Mouse (Mus musculus) bone marrow, adult 2 months (tissue): ENCODE results near the gene Adap1. TPM values are rescaled to one million over a fixed set of nuclear protein-coding genes. Genes with fewer than 3 reads are reported as not detected.

Source experiments
- H3K27ac ChIP-seq: fragments of 200-500 bp; 2 replicates; pipeline ENCODE4 v1.5.1; 2012; ENCODE audit warnings: low read depth, mild to moderate bottlenecking, control low read depth, inconsistent platforms, low read length; ENCODE audit not compliant: control insufficient read depth, poor library complexity, insufficient read depth
- H3K4me1 ChIP-seq: fragments of 200-500 bp; 2 replicates; pipeline ENCODE4 v1.6.1; 2011; ENCODE audit warnings: low read length; ENCODE audit not compliant: control insufficient read depth, insufficient read depth
- H3K4me3 ChIP-seq: fragments of 200-500 bp; replicated peaks from 2 replicates; pipeline ENCODE3; 2011; ENCODE audit warnings: mild to moderate bottlenecking, low read depth, low read length, control low read depth; ENCODE audit not compliant: control insufficient read depth
- CTCF ChIP-seq: fragments of 200-500 bp; IDR thresholded peaks from 2 replicates; pipeline ENCODE4 v1.5.1; 2011; ENCODE audit warnings: low read length, control low read depth; ENCODE audit not compliant: control insufficient read depth, insufficient read depth
- POLR2A ChIP-seq: fragments of 200-500 bp; IDR thresholded peaks from 2 replicates; pipeline ENCODE4 v1.6.1; 2011; ENCODE audit warnings: low read depth, mild to moderate bottlenecking, control low read depth, low read length, borderline replicate concordance; ENCODE audit not compliant: control insufficient read depth
- WGBS: fragments of 180-500 bp; shearing (Covaris S2); methylation state at CpG from one replicate; pipeline ENCODE4 v1.1.7; 2018; 5-methylcytosine and 5-hydroxymethylcytosine counted together
- polyA plus RNA-seq: library from polyadenylated mRNA; stranded (reverse); fragments of >200 nt; gene quantifications from 2 replicates; pipeline ENCODE4 v1.2.4, GENCODE M21; 2011; ENCODE audit warnings: low replicate concordance; ENCODE audit not compliant: missing spikeins, insufficient read depth, insufficient read length

Adap1 gene
- polyA plus RNA-seq, 1 experiment, result 26.4 TPM

DNA sequence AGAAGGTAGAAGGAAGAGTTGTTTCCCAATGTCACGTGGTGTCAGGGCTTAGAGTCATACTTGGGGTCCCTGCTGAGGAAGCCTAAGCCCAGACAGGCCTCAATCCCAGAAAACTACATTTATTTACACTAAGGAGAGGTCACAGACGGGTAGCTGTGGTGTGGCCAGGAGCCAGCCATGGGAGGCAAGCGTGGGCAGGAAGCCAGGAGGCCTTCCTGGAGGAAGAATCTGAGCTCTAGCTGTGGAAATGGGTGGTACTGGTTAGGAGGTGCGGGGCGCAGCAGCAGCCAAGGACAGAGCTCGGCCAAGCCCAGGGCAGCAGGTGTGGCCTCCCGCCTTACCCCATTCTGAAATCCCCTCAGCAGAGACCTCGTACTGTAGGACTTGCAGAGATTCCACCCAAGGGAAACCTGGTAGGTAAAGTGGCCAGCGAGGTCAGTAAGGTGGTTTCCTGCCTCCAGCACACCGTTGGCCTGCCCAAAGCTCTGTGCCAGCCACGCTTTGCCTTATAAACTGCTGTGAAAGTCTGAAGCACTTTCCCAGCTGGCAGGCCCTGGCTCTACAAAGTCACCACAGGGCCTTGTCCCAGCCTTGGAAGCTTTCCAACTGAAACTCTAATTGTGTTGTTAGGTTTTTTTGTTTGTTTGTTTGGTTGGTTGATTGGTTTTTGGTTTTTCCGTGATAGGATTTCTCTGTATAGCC, 10.3 kb downstream of the Adap1 start:
- WGBS, result 46% methylated on average over 12 of the region's 12 CpGs
- TF ChIP-seq POLR2A, result no peak
- no peak for TF ChIP-seq CTCF
- H3K4me3 ChIP-seq, result no peak overlapping the region
- H3K4me1 ChIP-seq, result no peaks in the 10 kb centered on the region; the same call in none of the 2 replicates
- H3K27ac ChIP-seq, result no peak overlapping the region

DNA sequence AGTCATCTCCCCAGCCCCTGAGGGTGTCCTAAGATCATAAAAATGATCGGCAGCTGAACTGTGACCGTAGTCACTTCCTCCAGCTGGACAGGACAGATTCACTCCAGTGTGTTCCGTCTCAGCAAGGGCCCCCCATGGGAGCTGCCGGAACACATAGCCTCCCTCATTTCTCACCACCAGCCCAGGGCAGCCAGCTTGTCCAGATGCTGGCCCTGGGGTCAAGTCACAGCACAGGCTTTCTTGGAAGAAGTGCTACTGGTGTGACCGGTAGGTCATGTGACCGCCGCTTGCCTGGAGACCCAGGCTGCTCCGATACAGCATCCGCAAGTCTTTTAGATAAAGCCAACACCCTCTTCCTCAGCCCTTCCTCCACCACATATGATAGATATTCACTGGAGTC, 11.9 kb downstream of the Adap1 start:
- Histone ChIP-seq H3K27ac (no peak overlapping the region), H3K4me3 (no peak overlapping the region), H3K4me1 (peaks cover 3% of the 10 kb centered on the region)
- TF ChIP-seq POLR2A, result no peak
- no peak for TF ChIP-seq CTCF
- 81% methylated on average over 9 of the region's 9 CpGs for WGBS

DNA sequence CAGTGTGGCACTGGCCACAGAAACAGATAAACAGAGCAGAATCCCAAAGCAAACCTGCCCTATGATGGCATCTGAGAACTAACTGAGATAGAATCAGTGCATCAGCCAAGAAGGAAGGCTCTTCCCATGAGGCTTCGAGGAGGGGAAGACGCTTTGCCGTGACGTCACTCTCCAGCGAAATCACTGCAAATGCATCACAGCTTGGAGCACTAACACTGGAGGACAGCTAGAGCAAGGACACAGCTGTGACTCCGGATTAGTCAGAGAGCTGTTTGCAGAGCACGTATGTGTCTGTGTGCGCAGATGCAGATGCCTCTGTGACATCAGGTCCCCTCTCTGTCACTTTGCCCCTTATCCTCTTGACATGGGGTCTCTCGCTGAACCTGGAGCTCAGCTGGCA, 13.6 kb downstream of the Adap1 start:
- H3K27ac ChIP-seq, result no peak overlapping the region
- 83% methylated on average over 9 of the region's 9 CpGs for WGBS
- H3K4me1 ChIP-seq, result peaks cover 3% of the 10 kb centered on the region
- no peak overlapping the region for H3K4me3 ChIP-seq
- no peak for TF ChIP-seq CTCF

DNA sequence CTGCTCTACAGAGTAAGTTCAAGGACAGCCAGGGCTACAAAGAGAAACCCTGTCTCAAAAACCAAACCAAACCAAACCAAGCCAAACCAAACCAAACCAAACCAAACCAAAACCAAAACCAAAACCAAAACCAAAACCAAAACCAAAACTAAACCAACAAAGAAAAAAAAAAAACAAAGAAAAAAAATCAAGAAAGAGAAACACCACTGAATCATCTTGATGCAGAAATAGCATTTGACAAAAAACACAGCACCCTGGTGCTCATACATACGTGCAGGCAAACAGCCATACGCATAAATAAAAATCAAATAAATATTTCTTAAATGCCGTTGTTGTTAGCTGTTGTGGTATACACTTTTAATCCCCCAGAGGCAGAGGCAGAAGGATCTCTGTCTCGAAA, 14.9 kb downstream of the Adap1 start:
- WGBS, result 84% methylated on average over 4 of the region's 4 CpGs
- no peak for TF ChIP-seq POLR2A
- no peak for TF ChIP-seq CTCF
- peaks cover 3% of the 10 kb centered on the region for H3K4me1 ChIP-seq

DNA sequence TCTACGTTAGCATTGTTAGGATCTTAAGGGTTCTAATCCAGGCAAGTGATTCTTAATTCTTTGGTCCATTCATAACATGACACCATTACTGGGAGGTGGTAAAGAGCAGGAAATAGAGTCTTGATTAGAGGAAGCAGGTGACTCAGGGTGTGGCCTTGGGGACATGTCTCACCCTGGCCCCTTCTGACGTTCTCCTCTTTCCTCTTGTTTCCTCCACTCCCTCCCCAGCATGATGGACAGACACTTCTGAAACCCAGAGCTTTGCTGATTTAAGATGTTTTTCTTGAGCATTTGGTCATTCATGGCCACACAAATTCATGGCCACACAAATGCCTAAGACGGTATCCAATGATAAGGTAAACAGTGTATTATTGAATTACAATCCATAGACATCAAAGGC, 15.5 kb downstream of the Adap1 start:
- Histone ChIP-seq H3K4me1 (peaks cover 3% of the 10 kb centered on the region; the same call in 1 of the 2 replicates), H3K4me3 (no peak overlapping the region), H3K27ac (no peak overlapping the region)
- WGBS, result 57% methylated on average over 3 of the region's 3 CpGs
- no peak for TF ChIP-seq CTCF
- TF ChIP-seq POLR2A, result no peak

More for the DNA sequence above, 14.9 kb downstream of the Adap1 start:
- H3K27ac ChIP-seq, result no peak overlapping the region
- no peak overlapping the region for H3K4me3 ChIP-seq

DNA sequence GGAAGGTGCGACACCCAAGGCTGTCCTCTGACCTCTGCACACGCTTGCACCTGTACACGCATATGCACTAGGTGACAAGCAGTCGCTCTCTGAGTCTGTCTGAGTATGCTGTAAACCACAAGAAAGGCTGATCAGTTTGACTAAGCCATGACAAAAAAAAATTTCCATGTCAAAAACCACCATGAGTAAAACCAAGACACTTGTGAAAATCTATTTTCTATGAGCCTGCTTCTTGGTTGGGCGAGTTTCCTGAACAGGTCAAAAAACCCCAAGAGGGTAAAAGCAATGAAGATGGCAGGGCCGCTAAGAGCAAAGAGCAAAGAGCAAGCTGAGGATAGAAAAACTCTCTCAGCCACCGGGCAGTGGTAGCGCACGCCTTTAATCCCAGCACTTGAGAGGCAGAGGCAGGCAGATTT, 21.8 kb downstream of the Adap1 start:
- TF ChIP-seq CTCF (no peak), POLR2A (no peak)
- Histone ChIP-seq H3K27ac (peak overlapping the region; percentile 28; the same call in 1 of the 2 replicates), H3K4me3 (no peak overlapping the region), H3K4me1 (peaks cover 5% of the 10 kb centered on the region)
- WGBS, result 66% methylated on average over 9 of the region's 9 CpGs

DNA sequence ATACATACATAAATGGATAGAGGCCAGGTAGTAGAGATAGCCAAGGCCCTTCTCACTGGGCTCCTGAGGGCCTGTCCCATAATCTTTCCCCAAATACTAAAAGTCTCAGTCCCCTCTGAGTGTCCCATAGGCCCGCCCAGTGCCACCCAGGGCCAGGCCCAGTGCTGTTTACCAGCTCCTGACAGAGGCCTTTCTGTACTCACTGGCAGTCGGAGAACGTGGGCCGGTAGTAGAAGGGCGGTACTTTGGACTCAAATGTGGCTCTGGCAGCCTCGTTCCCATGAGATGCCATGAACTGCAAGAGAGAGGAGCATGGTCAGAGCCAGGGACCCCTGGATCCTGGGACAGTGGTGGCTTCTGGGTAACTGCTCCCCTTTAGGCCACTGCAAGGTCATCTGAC, 23.3 kb downstream of the Adap1 start:
- Histone ChIP-seq H3K4me1 (peaks cover 10% of the 10 kb centered on the region), H3K4me3 (no peak overlapping the region), H3K27ac (no peak overlapping the region)
- TF ChIP-seq POLR2A, result no peak
- TF ChIP-seq CTCF, result no peak
- WGBS, result 86% methylated on average over 6 of the region's 6 CpGs

DNA sequence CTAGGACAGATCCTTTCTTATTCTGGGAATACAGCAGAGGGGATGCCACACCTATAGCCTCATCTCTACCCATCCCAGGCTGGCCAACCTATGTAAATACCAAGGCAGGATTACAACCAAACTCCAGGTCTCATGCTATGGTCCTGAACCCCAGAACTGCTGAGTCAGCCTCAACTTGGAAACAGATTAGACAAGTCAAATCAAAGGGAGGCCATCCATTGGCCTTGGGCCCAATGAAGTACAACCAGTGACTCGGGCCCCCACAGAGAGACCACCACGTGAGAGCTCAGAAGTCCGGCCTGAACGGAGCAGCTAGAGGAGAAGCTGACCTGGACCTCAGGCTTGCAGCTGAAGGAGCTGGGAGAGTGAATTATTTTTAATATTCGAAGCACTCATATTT, 27.7 kb downstream of the Adap1 start:
- H3K4me3 ChIP-seq, result no peak overlapping the region
- TF ChIP-seq CTCF, result no peak
- TF ChIP-seq POLR2A, result no peak
- H3K4me1 ChIP-seq, result peaks cover 9% of the 10 kb centered on the region
- 68% methylated on average over 5 of the region's 5 CpGs for WGBS
- H3K27ac ChIP-seq, result no peak overlapping the region

DNA sequence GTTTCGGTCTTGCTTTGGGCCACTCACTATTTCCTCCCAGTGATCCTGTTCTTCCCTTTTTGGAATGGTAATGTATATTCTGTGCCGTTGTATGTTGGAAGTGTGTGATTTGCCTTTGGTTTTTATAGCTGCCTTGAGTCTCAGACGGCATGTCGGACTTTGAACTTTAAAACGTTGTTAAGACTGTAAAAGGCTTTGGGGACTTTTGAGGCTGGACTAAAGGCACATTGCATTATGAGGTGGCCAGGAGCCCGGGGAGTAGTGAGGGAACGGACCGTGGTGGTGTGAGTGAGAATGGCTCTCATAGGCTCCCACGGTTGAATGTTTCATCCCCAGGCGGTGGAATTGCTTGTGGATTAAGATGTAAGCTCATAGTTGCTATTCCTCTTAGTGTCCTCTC, 28.3 kb downstream of the Adap1 start:
- Histone ChIP-seq H3K4me3 (no peak overlapping the region), H3K27ac (no peak overlapping the region), H3K4me1 (peaks cover 9% of the 10 kb centered on the region)
- no peak for TF ChIP-seq POLR2A
- TF ChIP-seq CTCF, result no peak
- WGBS, result 86% methylated on average over 10 of the region's 10 CpGs
